Mouse (Mus musculus): ENCODE data around the gene Sept4. TPM values are rescaled to one million over a fixed set of nuclear protein-coding genes. Genes with fewer than 3 reads are reported as not detected.

Sept4 gene
- total and polyA plus RNA-seq, 3 experiments: 1.5 to 2.4 TPM; not detected in 1

- DNase-seq (ENCODE audit: low read depth, low spot score): no peak
- Histone ChIP-seq H3K27me3 (ENCODE audit: control insufficient read depth in 1 of 2, insufficient read depth in 2 of 2, low read length in 2 of 2) (no peaks in the 10 kb centered on the region), H3K79me2 (ENCODE audit: control insufficient read depth, insufficient read depth, low read length, poor library complexity) (no peaks in the 10 kb centered on the region), H3K36me3 (ENCODE audit: control insufficient read depth in 1 of 2, insufficient read depth in 2 of 2, low read length in 2 of 2) (peaks cover 0 to 21% of the 10 kb centered on the region in 2 experiments; a peak in 2 of 4 replicates), H3K27ac (ENCODE audit: control insufficient read depth, low read depth, low read length) (no peak overlapping the region), H3K9ac (ENCODE audit: control insufficient read depth, low read depth, low read length, poor library complexity, severe bottlenecking) (no peak overlapping the region), H3K4me3 (ENCODE audit: control insufficient read depth in 1 of 2, insufficient read depth in 1 of 2, low read depth in 2 of 2, low read length in 2 of 2) (no peak overlapping the region), H3K9me3 (replicated peaks; ENCODE audit: insufficient read depth, low read length) (no peaks in the 10 kb centered on the region), H3K4me1 (ENCODE audit: control insufficient read depth in 1 of 2, insufficient read depth in 2 of 2, low read length in 2 of 2) (no peaks in the 10 kb centered on the region)
- no peak for TF ChIP-seq POLR2AphosphoS2 (IDR thresholded peaks at IDR 0.05; ENCODE audit: low read length)
- no peak for TF ChIP-seq ELF1 (IDR thresholded peaks at IDR 0.05; ENCODE audit: low read depth, low read length)
- TF ChIP-seq CHD1 (IDR thresholded peaks at IDR 0.05; ENCODE audit: low read depth, low read length): no peak
- no peak for TF ChIP-seq USF1 (IDR thresholded peaks at IDR 0.05; ENCODE audit: low read depth, low read length)
- no peak for TF ChIP-seq CTCF (IDR thresholded peaks at IDR 0.05 in 2 of 3, conservative IDR thresholded peaks at IDR 0.05 in 1 of 3; ENCODE audit: control insufficient read depth in 1 of 3, insufficient read depth in 1 of 3, low read depth in 2 of 3, low read length in 3 of 3, poor library complexity in 1 of 3, severe bottlenecking in 1 of 3)
- no peak for TF ChIP-seq NRF1 (IDR thresholded peaks at IDR 0.05; ENCODE audit: insufficient read depth, low read depth, low read length, poor library complexity, severe bottlenecking)
- TF ChIP-seq MYB (IDR thresholded peaks at IDR 0.05; ENCODE audit: low read depth, low read length): no peak
- TF ChIP-seq ZNF384 (IDR thresholded peaks at IDR 0.05; ENCODE audit: low read depth, low read length): no peak
- TF ChIP-seq JUND (IDR thresholded peaks at IDR 0.05; ENCODE audit: low read depth, low read length): no peak
- TF ChIP-seq NELFE (IDR thresholded peaks at IDR 0.05; ENCODE audit: low read depth, low read length): no peak
- no peak for TF ChIP-seq KAT2A (conservative IDR thresholded peaks at IDR 0.05; ENCODE audit: low read depth, low read length)
- TF ChIP-seq UBTF (IDR thresholded peaks at IDR 0.05; ENCODE audit: borderline replicate concordance, insufficient read depth, low read depth, low read length): no peak
- TF ChIP-seq MXI1 (IDR thresholded peaks at IDR 0.05; ENCODE audit: low read depth, low read length): no peak
- no peak for TF ChIP-seq MAZ (IDR thresholded peaks at IDR 0.05; ENCODE audit: low read depth, low read length)
- no peak for TF ChIP-seq USF2 (IDR thresholded peaks at IDR 0.05; ENCODE audit: borderline replicate concordance in 1 of 2, insufficient read depth in 1 of 2, low read depth in 1 of 2, low read length in 2 of 2)
- TF ChIP-seq TAL1 (IDR thresholded peaks at IDR 0.05; ENCODE audit: low read length): no peak
- no peak for TF ChIP-seq TCF12 (IDR thresholded peaks at IDR 0.05; ENCODE audit: low read depth, low read length)
Measured at GRCm38 (mm10) chr11:87603571-87603970, 34.9 kb downstream of the Sept4 start.

- DNase-seq (ENCODE audit: low read depth, low spot score): no peak
- H3K4me1 ChIP-seq (ENCODE audit: control insufficient read depth in 1 of 2, insufficient read depth in 2 of 2, low read length in 2 of 2): no peaks in the 10 kb centered on the region
- no peaks in the 10 kb centered on the region for H3K9me3 ChIP-seq (replicated peaks; ENCODE audit: insufficient read depth, low read length)
- H3K79me2 ChIP-seq (ENCODE audit: control insufficient read depth, insufficient read depth, low read length, poor library complexity): no peaks in the 10 kb centered on the region
- no peaks in the 10 kb centered on the region for H3K27me3 ChIP-seq (ENCODE audit: control insufficient read depth in 1 of 2, insufficient read depth in 2 of 2, low read length in 2 of 2)
- no peak overlapping the region for H3K27ac ChIP-seq (ENCODE audit: control insufficient read depth, low read depth, low read length)
- H3K36me3 ChIP-seq (ENCODE audit: control insufficient read depth in 1 of 2, insufficient read depth in 2 of 2, low read length in 2 of 2): peaks cover 0 to 26% of the 10 kb centered on the region in 2 experiments; a peak in 2 of 4 replicates
- no peak overlapping the region for H3K4me3 ChIP-seq (ENCODE audit: control insufficient read depth in 1 of 2, insufficient read depth in 1 of 2, low read depth in 2 of 2, low read length in 2 of 2)
- no peak overlapping the region for H3K9ac ChIP-seq (ENCODE audit: control insufficient read depth, low read depth, low read length, poor library complexity, severe bottlenecking)
- no peak for TF ChIP-seq USF2 (IDR thresholded peaks at IDR 0.05; ENCODE audit: borderline replicate concordance in 1 of 2, insufficient read depth in 1 of 2, low read depth in 1 of 2, low read length in 2 of 2)
- TF ChIP-seq RAD21 (IDR thresholded peaks at IDR 0.05; ENCODE audit: low read depth, low read length): no peak
- TF ChIP-seq POLR2A (IDR thresholded peaks at IDR 0.05; ENCODE audit: control insufficient read depth in 1 of 2, insufficient read depth in 1 of 2, low read depth in 1 of 2, low read length in 2 of 2, poor library complexity in 1 of 2): no peak
- no peak for TF ChIP-seq ETS1 (IDR thresholded peaks at IDR 0.05; ENCODE audit: low read depth, low read length)
- no peak for TF ChIP-seq MAX (IDR thresholded peaks at IDR 0.05; ENCODE audit: low read length)
- no peak for TF ChIP-seq ZKSCAN1 (IDR thresholded peaks at IDR 0.05; ENCODE audit: low read depth, low read length)
- no peak for TF ChIP-seq CHD1 (IDR thresholded peaks at IDR 0.05; ENCODE audit: low read depth, low read length)
- no peak for TF ChIP-seq MXI1 (IDR thresholded peaks at IDR 0.05; ENCODE audit: low read depth, low read length)
- TF ChIP-seq TCF12 (IDR thresholded peaks at IDR 0.05; ENCODE audit: low read depth, low read length): no peak
- no peak for TF ChIP-seq UBTF (IDR thresholded peaks at IDR 0.05; ENCODE audit: borderline replicate concordance, insufficient read depth, low read depth, low read length)
- TF ChIP-seq BHLHE40 (IDR thresholded peaks at IDR 0.05; ENCODE audit: borderline replicate concordance, low read depth, low read length): no peak
- TF ChIP-seq TAL1 (IDR thresholded peaks at IDR 0.05; ENCODE audit: low read length): no peak
- TF ChIP-seq ELF1 (IDR thresholded peaks at IDR 0.05; ENCODE audit: low read depth, low read length): no peak
- TF ChIP-seq GATA1 (IDR thresholded peaks at IDR 0.05; ENCODE audit: low read depth, low read length): no peak
- no peak for TF ChIP-seq ZNF384 (IDR thresholded peaks at IDR 0.05; ENCODE audit: low read depth, low read length)
- no peak for TF ChIP-seq POLR2AphosphoS2 (IDR thresholded peaks at IDR 0.05; ENCODE audit: low read length)
Measured at GRCm38 (mm10) chr11:87609264-87609663, 40.6 kb downstream of the Sept4 start.

All from MEL (cell line).